Mouse (Mus musculus) heart, embryonic 16.5 days (tissue): ENCODE data around the gene Tnc. TPM values are rescaled to one million over a fixed set of nuclear protein-coding genes. Genes with fewer than 3 reads are reported as not detected.
A peak's percentile ranks its signal among the peaks of the same experiment; 100 is the strongest.

Experiments
- ATAC-seq: fragments of 200-750 bp; cut with Nextera tagmentation; replicated peaks from 2 replicates; pipeline ENCODE4 v1.8.0; 2017; ENCODE audit warnings: moderate number of reproducible peaks; ENCODE audit not compliant: insufficient read depth, low FRiP score; ENCODE audit errors: extremely low read depth
- H3K27ac ChIP-seq: fragments of 300-500 bp; sonication (generic); 2 replicates; pipeline ENCODE4 v1.5.1; 2014; ENCODE audit warnings: mild to moderate bottlenecking, low read length, control low read depth, moderate library complexity
- H3K27me3 ChIP-seq: fragments of 300-500 bp; sonication (generic); 2 replicates; pipeline ENCODE4 v1.6.1; 2014; ENCODE audit warnings: low read length, mixed read lengths; ENCODE audit not compliant: control insufficient read depth, insufficient read depth
- H3K36me3 ChIP-seq: fragments of 300-500 bp; sonication (generic); 2 replicates; pipeline ENCODE4 v1.6.1; 2014; ENCODE audit not compliant: control insufficient read depth, insufficient read depth
- H3K4me1 ChIP-seq: fragments of 300-500 bp; sonication (generic); 2 replicates; pipeline ENCODE4 v1.6.1; 2014; ENCODE audit warnings: low read length, mixed read lengths; ENCODE audit not compliant: control insufficient read depth, insufficient read depth
- H3K4me2 ChIP-seq: fragments of 300-500 bp; sonication (generic); 2 replicates; pipeline ENCODE4 v1.6.1; 2014; ENCODE audit warnings: low read depth, mild to moderate bottlenecking, control low read depth, low read length
- H3K4me3 ChIP-seq: fragments of 300-500 bp; sonication (generic); 2 replicates; pipeline ENCODE4 v1.5.1; 2014; ENCODE audit warnings: mild to moderate bottlenecking, control low read depth, low read length
- H3K9ac ChIP-seq: fragments of 300-500 bp; sonication (generic); 2 replicates; pipeline ENCODE4 v1.6.1; 2014; ENCODE audit warnings: low read length, control low read depth
- H3K9me3 ChIP-seq: fragments of 300-500 bp; sonication (generic); replicated peaks from 2 replicates; pipeline ENCODE4 v1.6.1; 2016; ENCODE audit warnings: low read length; ENCODE audit not compliant: control insufficient read depth
- WGBS: fragments of 180-500 bp; shearing (Covaris S2); extraction: QIAGEN DNeasy Blood & Tissue Kit; methylation state at CpG from one replicate; pipeline ENCODE4 v1.1.7; 2014; 5-methylcytosine and 5-hydroxymethylcytosine counted together
- polyA plus RNA-seq: library from polyadenylated mRNA; unstranded; fragments of >200 nt; fragmentation: Nextera tagmentation; extraction: Ambion mirVana; gene quantifications from 2 replicates; pipeline ENCODE4 v1.2.1, GENCODE M21; 2015

Gene Tnc
- 26.4 and 31.3 TPM in 2 replicates for polyA plus RNA-seq

- peak; percentile 82 for ATAC-seq
- 1% methylated on average over 26 of the region's 26 CpGs for WGBS
- H3K27ac ChIP-seq = peak within 1 kb of the TSS; percentile 52; the same call in 1 of the 2 replicates
- H3K9ac ChIP-seq = peak within 1 kb of the TSS; percentile 65
- no peaks in the 10 kb centered on the region for H3K9me3 ChIP-seq
- H3K4me2 ChIP-seq = peak within 1 kb of the TSS; percentile 64
- peak within 1 kb of the TSS; percentile 52 for H3K4me3 ChIP-seq
- no peaks in the 10 kb centered on the region for H3K36me3 ChIP-seq
- 0 out of 2 replicates have a peak, but pooled peaks cover 2% of the 10 kb centered on the region for H3K4me1 ChIP-seq
- peaks cover 24% of the 10 kb centered on the region for H3K27me3 ChIP-seq
Measured at GRCm38 (mm10) chr4:64046831-64047493, at the start of gene Tnc. Gene Tnc (minus strand): TSS chr4:64047015.

- no peak overlapping the region for H3K27ac ChIP-seq
- no peak overlapping the region for H3K4me3 ChIP-seq
- 78% methylated on average over 5 of the region's 5 CpGs for WGBS
- H3K27me3 ChIP-seq = no peaks in the 10 kb centered on the region
- H3K36me3 ChIP-seq = no peaks in the 10 kb centered on the region
- H3K9me3 ChIP-seq = no peaks in the 10 kb centered on the region
- H3K4me2 ChIP-seq = no peak overlapping the region
- H3K9ac ChIP-seq = no peak overlapping the region
- no peak for ATAC-seq
- H3K4me1 ChIP-seq = no peaks in the 10 kb centered on the region
Measured at GRCm38 (mm10) chr4:64094221-64094620, 47.4 kb upstream of the Tnc start.

- Histone ChIP-seq H3K27me3 (no peaks in the 10 kb centered on the region), H3K9me3 (no peaks in the 10 kb centered on the region), H3K4me2 (no peak overlapping the region), H3K4me1 (no peaks in the 10 kb centered on the region), H3K4me3 (no peak overlapping the region), H3K9ac (no peak overlapping the region), H3K27ac (no peak overlapping the region), H3K36me3 (no peaks in the 10 kb centered on the region)
- WGBS = 62% methylated on average over 1 of the region's 1 CpGs
- no peak for ATAC-seq
Measured at GRCm38 (mm10) chr4:64092857-64093256, 46.0 kb upstream of the Tnc start.

- H3K9ac ChIP-seq = no peak overlapping the region
- no peak overlapping the region for H3K4me2 ChIP-seq
- no peak for ATAC-seq
- no peaks in the 10 kb centered on the region for H3K4me1 ChIP-seq
- H3K4me3 ChIP-seq = no peak overlapping the region
- no peaks in the 10 kb centered on the region for H3K27me3 ChIP-seq
- H3K27ac ChIP-seq = no peak overlapping the region
- no peaks in the 10 kb centered on the region for H3K36me3 ChIP-seq
- H3K9me3 ChIP-seq = no peaks in the 10 kb centered on the region
- 60% methylated on average over 2 of the region's 2 CpGs for WGBS
Measured at GRCm38 (mm10) chr4:64089378-64089777, 42.6 kb upstream of the Tnc start.

- Histone ChIP-seq H3K36me3 (no peaks in the 10 kb centered on the region), H3K27ac (no peak overlapping the region), H3K4me2 (no peak overlapping the region), H3K4me1 (no peaks in the 10 kb centered on the region), H3K9me3 (no peaks in the 10 kb centered on the region), H3K9ac (no peak overlapping the region), H3K27me3 (no peaks in the 10 kb centered on the region), H3K4me3 (no peak overlapping the region)
- no peak for ATAC-seq
- WGBS = 81% methylated on average over 2 of the region's 2 CpGs
Measured at GRCm38 (mm10) chr4:64087675-64088074, 40.9 kb upstream of the Tnc start.

GRCm38 (mm10) chr4:64085993-64086567 lies 39.3 kb upstream of the Tnc start:
- 86% methylated on average over 1 of the region's 1 CpGs for WGBS
- Histone ChIP-seq H3K27me3 (no peaks in the 10 kb centered on the region), H3K27ac (no peak overlapping the region)

GRCm38 (mm10) chr4:64083858-64084257 lies 37.0 kb upstream of the Tnc start:
- no peak overlapping the region for H3K4me3 ChIP-seq
- ATAC-seq = no peak
- WGBS = 56% methylated on average over 5 of the region's 5 CpGs
- H3K4me1 ChIP-seq = no peaks in the 10 kb centered on the region
- no peaks in the 10 kb centered on the region for H3K27me3 ChIP-seq
- H3K36me3 ChIP-seq = no peaks in the 10 kb centered on the region
- H3K9me3 ChIP-seq = no peaks in the 10 kb centered on the region
- no peak overlapping the region for H3K27ac ChIP-seq
- H3K9ac ChIP-seq = no peak overlapping the region
- H3K4me2 ChIP-seq = no peak overlapping the region

More at GRCm38 (mm10) chr4:64085993-64086567, 39.3 kb upstream of the Tnc start:
- Histone ChIP-seq H3K9ac (no peak overlapping the region), H3K36me3 (no peaks in the 10 kb centered on the region), H3K4me3 (no peak overlapping the region), H3K4me2 (no peak overlapping the region), H3K4me1 (no peaks in the 10 kb centered on the region), H3K9me3 (no peaks in the 10 kb centered on the region)
- ATAC-seq = no peak

GRCm38 (mm10) chr4:64078029-64078619 lies 31.3 kb upstream of the Tnc start:
- Histone ChIP-seq H3K27ac (no peak overlapping the region), H3K9ac (no peak overlapping the region), H3K4me2 (no peak overlapping the region), H3K4me1 (no peaks in the 10 kb centered on the region), H3K4me3 (no peak overlapping the region), H3K27me3 (no peaks in the 10 kb centered on the region), H3K9me3 (no peaks in the 10 kb centered on the region), H3K36me3 (no peaks in the 10 kb centered on the region)
- no peak for ATAC-seq
- 58% methylated on average over 2 of the region's 2 CpGs for WGBS

- Histone ChIP-seq H3K4me2 (no peak overlapping the region), H3K9ac (no peak overlapping the region), H3K27ac (0 out of 2 replicates have a peak overlapping the region, but pooled peaks have one; percentile 5), H3K9me3 (no peaks in the 10 kb centered on the region), H3K27me3 (no peaks in the 10 kb centered on the region), H3K36me3 (no peaks in the 10 kb centered on the region), H3K4me1 (no peaks in the 10 kb centered on the region), H3K4me3 (no peak overlapping the region)
- ATAC-seq = no peak; the same call in 1 of the 2 replicates
- WGBS = 59% methylated on average over 6 of the region's 6 CpGs
Measured at GRCm38 (mm10) chr4:64076349-64077025, 29.7 kb upstream of the Tnc start.
